Mouse (Mus musculus) effector memory CD4-positive, alpha-beta T cell, adult 5 months (primary cell): ENCODE measurements around the gene Cacna1a. TPM values are rescaled to one million over a fixed set of nuclear protein-coding genes. Genes with fewer than 3 reads are reported as not detected.

Experiments used
- polyA plus RNA-seq: library from polyadenylated mRNA; unstranded; fragments of 100-300 nt; shearing (Covaris generic); gene quantifications from one replicate; pipeline ENCODE4 v1.2.1, GENCODE M21; 2017

The Cacna1a gene
- 7.6 TPM for polyA plus RNA-seq

DNA sequence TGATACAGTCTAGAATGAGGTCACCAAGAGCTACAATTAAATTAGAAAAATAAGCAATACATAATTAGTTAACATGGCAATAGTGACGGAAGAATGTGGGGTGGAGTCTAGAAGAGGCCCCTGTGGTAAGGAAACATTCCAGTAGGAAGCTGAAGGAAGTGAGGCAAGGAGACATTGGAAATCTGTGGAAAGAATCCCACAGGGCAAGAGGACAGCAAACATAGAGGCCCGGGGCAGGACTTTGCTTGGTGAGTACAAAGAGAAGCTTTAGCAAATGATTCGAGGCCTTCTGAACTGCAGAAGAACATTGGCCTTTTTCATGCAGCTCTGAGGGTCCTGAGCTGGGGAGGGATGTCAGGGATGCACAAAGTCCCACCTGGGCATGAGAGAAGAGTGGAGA is at the start of gene Cacna1a:
Gene Cacna1a, plus strand, starts transcription at position 166 of the 400 bp plus-strand sequence.

DNA sequence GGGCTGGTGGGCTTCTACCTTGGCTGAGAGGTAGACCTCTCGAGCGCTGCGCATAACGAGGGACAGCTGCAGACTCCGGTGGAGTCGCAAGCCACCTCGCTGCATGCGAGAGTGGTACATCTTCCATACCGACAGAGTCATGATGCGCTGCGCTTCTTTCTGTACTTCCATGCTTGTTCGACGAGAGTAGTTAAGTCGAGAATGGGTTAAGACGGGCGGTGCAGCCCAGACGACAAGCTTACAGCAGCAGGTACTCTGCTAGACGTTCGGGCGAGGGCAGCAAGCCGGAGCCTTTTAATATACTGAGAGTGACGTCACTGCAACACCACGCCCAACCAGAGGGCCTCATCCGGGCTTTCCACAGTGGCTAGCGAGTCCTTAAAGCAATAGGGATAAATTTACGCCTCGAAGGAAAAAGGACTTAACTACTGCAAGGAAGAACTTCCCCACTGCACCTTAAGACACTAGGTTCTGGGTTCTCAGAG is 274.4 kb downstream of the Cacna1a start, which contains the start of gene Ier2:
Gene Ier2, minus strand, starts transcription at position 272 of the 485 bp plus-strand sequence.

DNA sequence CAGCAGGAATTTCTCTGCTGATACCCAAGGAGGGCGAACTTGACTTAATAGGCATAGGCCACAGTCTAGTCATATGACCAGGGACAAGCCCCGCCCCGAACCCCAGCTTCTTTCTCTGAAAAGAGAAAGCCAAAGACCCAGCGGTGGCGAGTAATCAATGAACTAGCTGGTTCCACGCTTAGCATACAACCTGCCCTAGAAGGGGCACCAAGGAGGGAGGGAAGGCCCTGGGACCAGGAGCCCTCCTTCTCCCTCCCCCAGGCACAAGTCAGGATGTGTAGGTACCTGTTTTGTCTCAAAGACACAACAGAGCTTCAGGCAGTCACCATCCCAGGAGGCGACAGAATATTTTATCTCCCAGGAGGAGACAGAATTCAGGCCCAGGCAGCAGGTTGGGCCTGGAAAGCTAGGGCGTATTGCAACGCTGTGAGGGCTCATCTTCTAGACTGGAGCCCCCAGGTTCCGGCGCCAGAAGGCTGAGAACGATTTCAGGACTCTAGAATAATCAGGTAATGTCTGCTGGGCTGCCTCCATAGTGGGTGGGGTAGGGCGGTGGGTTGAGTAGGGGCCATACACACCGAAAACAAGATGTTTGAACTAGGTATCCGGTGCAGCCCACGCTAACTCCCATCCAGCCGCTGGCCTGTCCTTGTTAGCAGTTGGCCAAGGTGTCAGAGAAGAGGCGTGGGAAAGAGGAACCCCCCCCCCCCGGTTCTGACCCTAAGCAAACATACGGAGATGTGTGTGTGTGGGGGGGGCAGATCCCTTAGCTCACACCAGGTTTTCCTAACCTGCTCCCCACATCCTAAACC is 298.2 kb downstream of the Cacna1a start, which contains the start of gene Trmt1:
Gene Trmt1, plus strand, starts transcription at position 117 of the 812 bp plus-strand sequence.

DNA sequence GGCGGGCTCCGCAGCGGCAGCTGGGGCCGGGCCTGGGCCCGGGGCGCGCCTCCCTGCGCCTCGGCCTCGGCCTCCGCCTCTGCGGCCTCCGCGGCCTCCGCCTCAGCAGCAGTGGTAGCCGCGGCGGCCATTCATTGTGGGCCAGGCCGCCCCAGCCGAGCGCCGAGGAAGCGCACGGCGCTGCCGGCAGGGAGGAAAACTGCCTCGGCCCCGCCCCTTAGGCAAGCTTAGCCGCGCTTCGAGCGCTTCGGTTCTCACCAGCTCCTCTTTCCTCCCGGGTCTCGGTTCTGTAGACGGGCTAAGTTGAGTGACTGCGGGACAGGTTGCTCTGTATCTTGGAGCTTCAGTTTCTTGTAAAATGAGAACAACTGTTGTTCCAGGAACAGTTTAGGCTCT is 299.5 kb downstream of the Cacna1a start, which contains the start of gene Nacc1:
Gene Nacc1, minus strand, starts transcription at position 158 of the 396 bp plus-strand sequence.

Other genes starting within 250 kb of the Cacna1a start
- gene Cc2d1a, start 240.5 kb upstream of the Cacna1a start, polyA plus RNA-seq, result 43.2 TPM
- 0.56 TPM for gene 4930432K21Rik, start 240.4 kb upstream of the Cacna1a start, polyA plus RNA-seq
- not detected for gene Nanos3, start 203.2 kb upstream of the Cacna1a start, polyA plus RNA-seq
- 53.2 TPM for gene Zswim4, start 151.4 kb upstream of the Cacna1a start, polyA plus RNA-seq
- 577 TPM for gene D8Ertd738e, start 138.7 kb upstream of the Cacna1a start, polyA plus RNA-seq
- gene Mri1, start 131.1 kb upstream of the Cacna1a start, polyA plus RNA-seq, result 117 TPM
- 19.3 TPM for gene Ccdc130, start 118.1 kb upstream of the Cacna1a start, polyA plus RNA-seq